Mouse (Mus musculus): Measurements from ENCODE around the gene Ptpru. TPM values are rescaled to one million over a fixed set of nuclear protein-coding genes. Genes with fewer than 3 reads are reported as not detected.
"Not testable (repeated sequence)": the region's sequence is repeated elsewhere in the genome, so short reads cannot be mapped to it uniquely, and the experiment has no call there.

Gene Ptpru
- polyA plus RNA-seq, 1 experiment from 2014 or later, result 27.9 TPM

DNA sequence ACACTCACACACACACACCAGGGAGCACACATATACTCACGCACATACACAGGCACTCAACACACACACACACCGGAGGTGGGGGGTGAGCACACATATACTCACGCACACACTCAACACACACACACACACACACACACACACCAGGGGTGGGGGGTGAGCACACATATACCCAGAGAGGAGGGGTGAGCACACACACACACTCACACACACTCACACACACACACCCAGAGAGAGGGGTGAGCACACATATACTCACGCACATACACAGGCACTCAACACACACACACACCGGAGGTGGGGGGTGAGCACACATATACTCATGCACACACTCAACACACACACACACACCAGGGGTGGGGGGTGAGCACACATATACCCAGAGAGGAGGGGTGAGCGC, 33.4 kb downstream of the Ptpru start:
- WGBS, result 94% methylated on average over 5 of the region's 6 CpGs
- 0 out of 2 replicates have a peak, but pooled peaks have one; percentile 66 for ATAC-seq (replicated peaks)
- not testable (repeated sequence) for H3K9ac ChIP-seq; H3K4me2 ChIP-seq; H3K36me3 ChIP-seq (replicated peaks); H3K4me1 ChIP-seq; H3K27ac ChIP-seq; H3K27me3 ChIP-seq (replicated peaks); H3K4me3 ChIP-seq; H3K9me3 ChIP-seq

DNA sequence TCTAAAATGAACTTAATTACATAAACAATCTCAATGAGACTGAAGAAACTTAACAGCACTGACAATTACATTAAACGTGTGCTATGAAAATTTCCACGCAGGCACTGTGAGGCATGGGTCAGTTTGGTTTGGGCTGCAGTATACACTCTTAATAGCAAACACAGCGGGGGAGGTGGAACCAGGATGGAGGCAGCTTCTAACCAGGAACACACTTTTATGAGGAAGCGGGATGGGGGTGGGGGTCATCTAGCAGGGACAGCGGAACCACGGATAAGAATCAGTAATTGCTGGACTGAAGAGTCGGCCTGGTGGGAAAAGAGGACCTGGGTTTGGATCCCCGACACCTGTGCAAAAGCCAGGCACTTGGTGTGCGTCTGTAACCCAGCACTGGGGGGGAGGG, 34.2 kb downstream of the Ptpru start:
- Histone ChIP-seq H3K27me3 (replicated peaks) (no peaks in the 10 kb centered on the region), H3K9me3 (no peaks in the 10 kb centered on the region), H3K4me1 (no peaks in the 10 kb centered on the region), H3K36me3 (replicated peaks) (no peaks in the 10 kb centered on the region), H3K4me2 (no peak overlapping the region), H3K27ac (no peak overlapping the region), H3K4me3 (no peak overlapping the region), H3K9ac (no peak overlapping the region)
- no peak for ATAC-seq (replicated peaks)
- 79% methylated on average over 9 of the region's 9 CpGs for whole genome bisulfite sequencing

DNA sequence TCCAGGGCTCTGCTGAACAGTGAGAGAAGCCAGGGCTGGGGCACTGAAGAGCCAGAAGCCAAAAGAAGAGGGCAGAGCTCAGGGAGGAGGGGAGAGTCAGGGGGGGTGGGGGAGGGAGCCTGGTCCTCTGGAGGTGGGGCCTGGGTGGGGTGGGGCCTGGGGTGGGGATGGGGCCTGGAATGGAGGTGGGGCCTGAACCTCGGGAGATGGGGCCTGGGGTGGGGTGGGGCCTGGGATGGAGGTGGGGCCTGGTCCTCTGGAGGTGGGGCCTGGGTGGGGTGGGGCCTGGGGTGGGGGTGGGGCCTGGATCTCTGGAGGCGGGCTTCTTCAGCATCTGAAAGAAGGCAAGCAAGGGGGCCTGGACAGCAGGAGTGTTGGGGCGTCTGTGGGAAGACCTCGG, 39.1 kb downstream of the Ptpru start:
- Histone ChIP-seq H3K36me3 (replicated peaks) (no peaks in the 10 kb centered on the region), H3K4me3 (no peak overlapping the region), H3K4me2 (no peak overlapping the region), H3K9ac (no peak overlapping the region), H3K27ac (no peak overlapping the region), H3K4me1 (no peaks in the 10 kb centered on the region), H3K9me3 (no peaks in the 10 kb centered on the region), H3K27me3 (replicated peaks) (no peaks in the 10 kb centered on the region)
- no peak for ATAC-seq (replicated peaks)
- 34% methylated on average over 4 of the region's 4 CpGs for WGBS

GRCm38 (mm10) chr4:131797920-131798319, 40.2 kb downstream of the Ptpru start:
- Histone ChIP-seq H3K4me3 (no peak overlapping the region), H3K27ac (no peak overlapping the region), H3K4me2 (no peak overlapping the region), H3K9me3 (no peaks in the 10 kb centered on the region), H3K36me3 (replicated peaks) (no peaks in the 10 kb centered on the region), H3K9ac (no peak overlapping the region), H3K4me1 (no peaks in the 10 kb centered on the region), H3K27me3 (replicated peaks) (no peaks in the 10 kb centered on the region)
- ATAC-seq (replicated peaks), result no peak
- WGBS, result 48% methylated on average over 12 of the region's 12 CpGs

DNA sequence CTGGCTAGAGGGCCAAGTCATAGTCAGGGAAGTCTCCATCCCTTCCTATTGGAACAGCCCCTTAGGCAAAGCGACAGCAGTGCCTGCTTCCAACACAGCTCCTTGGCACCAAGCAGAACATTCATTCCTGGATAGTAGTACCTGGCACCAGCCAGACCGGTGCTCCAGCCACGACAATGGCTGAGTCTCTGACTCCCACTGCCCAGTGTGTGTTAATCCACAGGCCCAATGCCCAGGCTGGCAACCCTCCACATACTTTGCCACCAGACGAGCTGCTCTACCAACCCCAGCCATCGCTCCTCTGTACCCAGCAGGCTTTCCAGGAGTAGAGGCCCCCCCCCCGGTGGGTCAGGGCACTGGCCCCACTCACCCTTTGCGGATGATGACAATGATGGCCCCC, 40.6 kb downstream of the Ptpru start:
- ATAC-seq (replicated peaks), result 0 out of 2 replicates have a peak, but pooled peaks have one; percentile 30
- no peak overlapping the region for H3K9ac ChIP-seq
- no peak overlapping the region for H3K27ac ChIP-seq

GRCm38 (mm10) chr4:131796312-131797080, 41.6 kb downstream of the Ptpru start:
- Histone ChIP-seq H3K4me2 (no peak overlapping the region), H3K4me3 (no peak overlapping the region), H3K4me1 (no peaks in the 10 kb centered on the region), H3K27me3 (replicated peaks) (no peaks in the 10 kb centered on the region), H3K36me3 (replicated peaks) (no peaks in the 10 kb centered on the region), H3K27ac (no peak overlapping the region), H3K9ac (no peak overlapping the region), H3K9me3 (no peaks in the 10 kb centered on the region)
- ATAC-seq (replicated peaks), result no peak
- 77% methylated on average over 14 of the region's 14 CpGs for WGBS

More for the DNA sequence above, 40.6 kb downstream of the Ptpru start:
- Histone ChIP-seq H3K36me3 (replicated peaks) (no peaks in the 10 kb centered on the region), H3K27me3 (replicated peaks) (no peaks in the 10 kb centered on the region), H3K4me3 (no peak overlapping the region), H3K4me1 (no peaks in the 10 kb centered on the region), H3K4me2 (no peak overlapping the region), H3K9me3 (no peaks in the 10 kb centered on the region)
- WGBS, result 66% methylated on average over 7 of the region's 7 CpGs

- H3K4me1 ChIP-seq, result no peaks in the 10 kb centered on the region
- H3K9me3 ChIP-seq, result no peaks in the 10 kb centered on the region
- H3K9ac ChIP-seq, result no peak overlapping the region
- ATAC-seq (replicated peaks), result no peak
- no peaks in the 10 kb centered on the region for H3K36me3 ChIP-seq (replicated peaks)
- no peak overlapping the region for H3K27ac ChIP-seq
- H3K4me3 ChIP-seq, result no peak overlapping the region
- H3K4me2 ChIP-seq, result no peak overlapping the region
- no peaks in the 10 kb centered on the region for H3K27me3 ChIP-seq (replicated peaks)
- 77% methylated on average over 7 of the region's 7 CpGs for WGBS
Measured at GRCm38 (mm10) chr4:131786800-131787199, 51.3 kb downstream of the Ptpru start.

- Histone ChIP-seq H3K9ac (no peak overlapping the region), H3K27me3 (replicated peaks) (no peaks in the 10 kb centered on the region), H3K36me3 (replicated peaks) (no peaks in the 10 kb centered on the region), H3K4me1 (no peaks in the 10 kb centered on the region), H3K9me3 (no peaks in the 10 kb centered on the region), H3K27ac (no peak overlapping the region), H3K4me3 (no peak overlapping the region), H3K4me2 (no peak overlapping the region)
- ATAC-seq (replicated peaks), result no peak
- WGBS, result 16% methylated on average over 9 of the region's 9 CpGs
Measured at GRCm38 (mm10) chr4:131784034-131784433, 54.1 kb downstream of the Ptpru start.

DNA sequence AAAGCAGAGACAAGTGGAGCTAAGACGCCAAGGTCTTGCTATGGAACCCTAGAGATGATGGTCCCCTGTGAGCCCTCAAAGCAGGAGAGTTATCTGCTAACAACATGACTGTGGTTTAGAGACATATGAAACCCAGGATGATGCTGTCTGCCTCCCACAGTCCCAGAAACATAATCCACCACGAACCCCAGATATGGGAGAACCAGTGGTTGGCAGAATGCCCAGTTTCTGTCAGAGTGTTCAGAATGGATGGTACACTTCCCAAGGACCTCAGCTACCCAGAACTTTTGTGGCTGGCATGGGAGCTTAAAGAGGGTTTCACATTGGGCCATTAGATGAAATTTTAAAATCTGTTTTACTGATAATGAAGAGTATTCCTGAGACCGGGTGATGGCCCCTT, 57.1 kb downstream of the Ptpru start:
- H3K4me1 ChIP-seq, result no peaks in the 10 kb centered on the region
- no peak overlapping the region for H3K4me3 ChIP-seq
- no peaks in the 10 kb centered on the region for H3K27me3 ChIP-seq (replicated peaks)
- ATAC-seq (replicated peaks), result no peak
- 55% methylated on average over 3 of the region's 3 CpGs for WGBS
- no peak overlapping the region for H3K9ac ChIP-seq
- H3K27ac ChIP-seq, result no peak overlapping the region
- no peak overlapping the region for H3K4me2 ChIP-seq
- H3K36me3 ChIP-seq (replicated peaks), result no peaks in the 10 kb centered on the region
- H3K9me3 ChIP-seq, result no peaks in the 10 kb centered on the region

DNA sequence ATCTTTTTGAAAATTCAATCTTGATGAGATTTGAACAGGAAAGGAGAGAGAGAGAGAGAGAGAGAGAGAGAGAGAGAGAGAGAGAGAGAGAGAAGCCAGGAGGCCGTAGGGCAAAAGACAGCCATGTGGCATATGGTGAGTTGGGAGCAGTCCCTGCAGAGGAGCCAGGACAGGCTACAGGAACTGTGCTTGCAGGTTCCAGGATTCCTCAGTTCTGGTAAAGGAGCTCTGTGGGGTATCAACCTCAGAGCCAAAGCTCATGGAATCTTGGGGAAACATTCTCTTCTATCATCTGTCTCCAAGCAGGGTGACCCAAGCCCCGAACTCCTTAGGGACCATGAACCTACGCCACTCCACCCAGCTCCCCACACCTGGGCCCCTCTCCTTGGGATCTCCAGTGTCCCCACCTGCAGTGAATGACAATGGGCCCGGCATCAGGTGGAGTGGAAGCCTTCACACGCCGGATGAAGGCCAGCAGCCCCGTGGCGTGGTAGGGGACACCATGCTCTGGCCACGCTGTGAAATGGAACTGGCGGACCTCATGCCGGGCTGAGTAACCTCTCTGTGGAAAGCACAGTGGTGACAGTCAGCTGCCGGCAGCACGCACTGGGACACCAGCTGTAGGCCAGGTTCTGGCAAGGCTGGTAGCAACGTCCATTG, 59.3 kb downstream of the Ptpru start:
- no peak overlapping the region for H3K27ac ChIP-seq
- 91% methylated on average over 14 of the region's 14 CpGs for WGBS
- no peak for ATAC-seq (replicated peaks)
- H3K4me3 ChIP-seq, result no peak overlapping the region
- H3K9ac ChIP-seq, result no peak overlapping the region
- no peaks in the 10 kb centered on the region for H3K27me3 ChIP-seq (replicated peaks)
- H3K36me3 ChIP-seq (replicated peaks), result no peaks in the 10 kb centered on the region
- no peak overlapping the region for H3K4me2 ChIP-seq
- no peaks in the 10 kb centered on the region for H3K4me1 ChIP-seq
- no peaks in the 10 kb centered on the region for H3K9me3 ChIP-seq

GRCm38 (mm10) chr4:131771384-131771783, 66.7 kb downstream of the Ptpru start:
- Histone ChIP-seq H3K27me3 (replicated peaks) (no peaks in the 10 kb centered on the region), H3K4me2 (no peak overlapping the region), H3K9ac (no peak overlapping the region), H3K36me3 (replicated peaks) (no peaks in the 10 kb centered on the region), H3K27ac (no peak overlapping the region), H3K4me1 (no peaks in the 10 kb centered on the region), H3K4me3 (no peak overlapping the region), H3K9me3 (no peaks in the 10 kb centered on the region)
- 75% methylated on average over 11 of the region's 11 CpGs for WGBS
- ATAC-seq (replicated peaks), result no peak

DNA sequence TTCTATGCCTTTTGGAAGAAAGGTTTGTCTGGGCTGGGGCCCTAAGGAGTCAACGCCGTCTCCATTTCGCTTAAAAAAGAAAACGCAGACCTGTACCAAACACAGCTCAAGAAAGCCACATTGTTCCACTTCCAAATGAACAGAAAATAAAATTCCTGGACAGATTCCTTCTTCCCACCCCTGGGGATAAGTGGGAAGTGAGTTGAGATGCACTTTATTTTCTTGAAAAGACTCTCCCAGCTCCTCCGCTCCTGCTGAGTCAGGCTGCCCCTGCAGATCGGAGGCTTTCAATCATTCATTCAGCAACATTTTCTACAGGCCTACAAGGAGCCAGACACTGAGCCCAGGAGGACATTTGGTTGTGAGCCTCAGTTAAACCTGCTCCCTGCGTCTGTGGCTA, 74.2 kb downstream of the Ptpru start:
- no peaks in the 10 kb centered on the region for H3K9me3 ChIP-seq
- no peak overlapping the region for H3K4me3 ChIP-seq
- ATAC-seq (replicated peaks), result no peak
- 93% methylated on average over 7 of the region's 7 CpGs for WGBS
- H3K36me3 ChIP-seq (replicated peaks), result no peaks in the 10 kb centered on the region
- no peaks in the 10 kb centered on the region for H3K4me1 ChIP-seq
- no peak overlapping the region for H3K27ac ChIP-seq
- no peaks in the 10 kb centered on the region for H3K27me3 ChIP-seq (replicated peaks)
- no peak overlapping the region for H3K9ac ChIP-seq
- H3K4me2 ChIP-seq, result no peak overlapping the region

GRCm38 (mm10) chr4:131763479-131763878, 74.6 kb downstream of the Ptpru start:
- no peak overlapping the region for H3K4me3 ChIP-seq
- 68% methylated on average over 3 of the region's 3 CpGs for WGBS
- no peaks in the 10 kb centered on the region for H3K36me3 ChIP-seq (replicated peaks)

More at GRCm38 (mm10) chr4:131763479-131763878, 74.6 kb downstream of the Ptpru start:
- Histone ChIP-seq H3K9ac (no peak overlapping the region), H3K4me1 (no peaks in the 10 kb centered on the region), H3K9me3 (no peaks in the 10 kb centered on the region), H3K27ac (no peak overlapping the region), H3K27me3 (replicated peaks) (no peaks in the 10 kb centered on the region), H3K4me2 (no peak overlapping the region)
- ATAC-seq (replicated peaks), result no peak

Data from midbrain, embryonic 15.5 days (tissue).